Mouse (Mus musculus): ENCODE data around the gene Bckdha.

Gene Bckdha

GRCm38 (mm10) chr7:25681341-25682231, 22.8 kb upstream of the Bckdha start:
- DNase-seq, result no peak

- peak; percentile 94 for DNase-seq
Observed at GRCm38 (mm10) chr7:25680514-25681258, 21.9 kb upstream of the Bckdha start, which contains the start of gene B9d2. Gene B9d2 (plus strand): TSS chr7:25680780.

- DNase-seq, result no peak
Observed at GRCm38 (mm10) chr7:25679971-25680370, 21.2 kb upstream of the Bckdha start.

GRCm38 (mm10) chr7:25677013-25677412, 18.2 kb upstream of the Bckdha start:
- DNase-seq, result no peak

GRCm38 (mm10) chr7:25676085-25676781, 17.5 kb upstream of the Bckdha start:
- peak; percentile 93 for DNase-seq

- no peak for DNase-seq
Observed at GRCm38 (mm10) chr7:25675405-25675804, 16.6 kb upstream of the Bckdha start.

- no peak for DNase-seq
Observed at GRCm38 (mm10) chr7:25674719-25675300, 16.0 kb upstream of the Bckdha start, which contains the start of gene Tmem91. Gene Tmem91 (minus strand): TSS chr7:25675166.

- DNase-seq, result no peak
Observed at GRCm38 (mm10) chr7:25674297-25674696, 15.5 kb upstream of the Bckdha start.

- DNase-seq, result no peak
Observed at GRCm38 (mm10) chr7:25672442-25672841, 13.7 kb upstream of the Bckdha start.

- DNase-seq, result no peak
Observed at GRCm38 (mm10) chr7:25671686-25672085, 12.9 kb upstream of the Bckdha start.

- no peak for DNase-seq
Observed at GRCm38 (mm10) chr7:25670096-25670495, 11.3 kb upstream of the Bckdha start.

GRCm38 (mm10) chr7:25669631-25670030, 10.8 kb upstream of the Bckdha start:
- no peak for DNase-seq

GRCm38 (mm10) chr7:25669158-25669557, 10.4 kb upstream of the Bckdha start:
- no peak for DNase-seq

GRCm38 (mm10) chr7:25666381-25666780, 7.6 kb upstream of the Bckdha start:
- DNase-seq, result no peak

- no peak for DNase-seq
Observed at GRCm38 (mm10) chr7:25657785-25658184, 996 bp downstream of the Bckdha start.

- DNase-seq, result no peak
Observed at GRCm38 (mm10) chr7:25655601-25656428, 3.0 kb downstream of the Bckdha start.

GRCm38 (mm10) chr7:25652244-25652759, 6.5 kb downstream of the Bckdha start:
- no peak for DNase-seq

GRCm38 (mm10) chr7:25651281-25651680, 7.5 kb downstream of the Bckdha start:
- DNase-seq, result no peak

GRCm38 (mm10) chr7:25649839-25650238, 8.9 kb downstream of the Bckdha start:
- no peak for DNase-seq

- DNase-seq, result no peak
Observed at GRCm38 (mm10) chr7:25647574-25648123, 11.1 kb downstream of the Bckdha start.

- no peak for DNase-seq
Observed at GRCm38 (mm10) chr7:25645074-25645473, 13.7 kb downstream of the Bckdha start.

Measured in right cerebral cortex, adult 18-20 months (tissue).